Mouse (Mus musculus) cerebellum, adult 8-10 months (tissue): ENCODE measurements around the gene Sncb.

Experiments
- DNase-seq: peaks from one replicate; pipeline ENCODE4 v3.0.0; 2022

Gene Sncb

GRCm38 (mm10) chr13:54748190-54748589 is 18.2 kb downstream of the Sncb start:
- peak; percentile 48 for DNase-seq

GRCm38 (mm10) chr13:54746896-54747295 is 19.5 kb downstream of the Sncb start:
- DNase-seq: peak; percentile 74

GRCm38 (mm10) chr13:54746110-54746509 is 20.3 kb downstream of the Sncb start:
- peak; percentile 36 for DNase-seq

GRCm38 (mm10) chr13:54738213-54738601 is 28.2 kb downstream of the Sncb start:
- DNase-seq: peak; percentile 57

- DNase-seq: peak; percentile 53
Measured at GRCm38 (mm10) chr13:54737488-54738212, 28.7 kb downstream of the Sncb start.

- DNase-seq: no peak
Measured at GRCm38 (mm10) chr13:54736931-54737330, 29.5 kb downstream of the Sncb start.

GRCm38 (mm10) chr13:54726131-54726530 is 40.3 kb downstream of the Sncb start:
- DNase-seq: no peak

GRCm38 (mm10) chr13:54723143-54723542 is 43.3 kb downstream of the Sncb start:
- DNase-seq: no peak

GRCm38 (mm10) chr13:54716916-54717315 is 49.5 kb downstream of the Sncb start:
- peak; percentile 76 for DNase-seq

- no peak for DNase-seq
Measured at GRCm38 (mm10) chr13:54714996-54715395, 51.4 kb downstream of the Sncb start.

GRCm38 (mm10) chr13:54714393-54714792 is 52.0 kb downstream of the Sncb start:
- DNase-seq: no peak

- DNase-seq: no peak
Measured at GRCm38 (mm10) chr13:54710866-54711265, 55.5 kb downstream of the Sncb start.
